Mouse (Mus musculus) forebrain, embryonic 14.5 days (tissue): ENCODE measurements around the gene Car15. TPM values are rescaled to one million over a fixed set of nuclear protein-coding genes. Genes with fewer than 3 reads are reported as not detected.

ENCODE experiments used
- ATAC-seq: fragments of 200-750 bp; cut with Nextera tagmentation; 2 replicates; pipeline ENCODE4 v1.8.0; 2017; ENCODE audit warnings: mild to moderate bottlenecking, moderate library complexity
- DNase-seq: peaks from one replicate; pipeline ENCODE4 v3.0.0-alpha.2; 2015; ENCODE audit warnings: low spot score
- H3K27ac ChIP-seq: fragments of 300-500 bp; sonication (generic); 2 replicates; pipeline ENCODE4 v1.5.1; 2014; ENCODE audit warnings: low read depth, mild to moderate bottlenecking, control low read depth, low read length, moderate library complexity
- H3K27me3 ChIP-seq: fragments of 300-500 bp; sonication (generic); replicated peaks from 2 replicates; pipeline ENCODE4 v1.6.1; 2014; ENCODE audit warnings: low read length, control low read depth, mixed read lengths; ENCODE audit not compliant: control insufficient read depth, insufficient read depth
- H3K36me3 ChIP-seq: fragments of 300-500 bp; sonication (generic); 2 replicates; pipeline ENCODE4 v1.6.1; 2014; ENCODE audit warnings: low read length, control low read depth; ENCODE audit not compliant: control insufficient read depth, insufficient read depth
- H3K4me1 ChIP-seq: fragments of 300-500 bp; sonication (generic); 2 replicates; pipeline ENCODE4 v1.6.1; 2014; ENCODE audit warnings: antibody characterized with exemption, low read length, control low read depth; ENCODE audit not compliant: control insufficient read depth, insufficient read depth
- H3K4me2 ChIP-seq: fragments of 300-500 bp; sonication (generic); 2 replicates; pipeline ENCODE4 v1.6.1; 2014; ENCODE audit warnings: mild to moderate bottlenecking, control low read depth, low read length
- H3K4me3 ChIP-seq: fragments of 300-500 bp; sonication (generic); 2 replicates; pipeline ENCODE4 v1.5.1; 2014; ENCODE audit warnings: low read depth, low read length, control low read depth
- H3K9ac ChIP-seq: fragments of 300-500 bp; sonication (generic); 2 replicates; pipeline ENCODE4 v1.6.1; 2014; ENCODE audit warnings: mild to moderate bottlenecking, low read length, control low read depth, moderate library complexity
- H3K9me3 ChIP-seq: fragments of 300-500 bp; sonication (generic); replicated peaks from 2 replicates; pipeline ENCODE4 v1.6.1; 2016; ENCODE audit warnings: low read length, control low read depth, mixed read lengths; ENCODE audit not compliant: control insufficient read depth
- WGBS: fragments of 180-500 bp; shearing (Covaris S2); extraction: QIAGEN DNeasy Blood & Tissue Kit; methylation state at CpG from one replicate; pipeline ENCODE4 v1.1.7; 2014; 5-methylcytosine and 5-hydroxymethylcytosine counted together
- polyA plus RNA-seq: library from polyadenylated mRNA; unstranded; fragments of >200 nt; fragmentation: Nextera tagmentation; extraction: Ambion mirVana; gene quantifications from 2 replicates; pipeline ENCODE4 v1.2.1, GENCODE M21; 2014

The Car15 gene
- polyA plus RNA-seq, 1 experiment from 2014 or later = 5.0 TPM

DNA sequence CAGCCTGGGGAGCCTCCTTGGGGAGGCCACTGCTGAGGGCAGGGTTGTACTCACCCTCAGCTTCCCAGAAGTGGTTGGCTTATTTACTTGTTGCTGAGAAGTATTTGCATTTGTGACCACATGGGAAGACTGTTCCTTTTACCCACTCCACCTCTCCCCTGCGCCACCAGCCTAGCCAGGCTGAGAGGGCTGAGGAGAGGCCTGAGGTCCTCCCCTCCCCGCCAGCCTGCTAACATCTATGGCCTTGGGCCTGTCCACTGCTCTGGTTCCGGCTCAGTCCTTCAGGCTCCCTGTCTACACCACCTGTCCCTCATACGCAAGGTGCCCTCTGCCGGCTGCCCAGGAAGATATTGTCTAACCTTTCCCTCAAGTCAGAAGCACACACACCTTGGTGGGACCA is 42.5 kb downstream of the Car15 start:
- ATAC-seq = no peak
- peaks cover 55% of the 10 kb centered on the region for H3K27me3 ChIP-seq
- peaks cover 10% of the 10 kb centered on the region for H3K4me1 ChIP-seq
- WGBS = 59% methylated on average over 5 of the region's 5 CpGs
- no peak overlapping the region for H3K4me2 ChIP-seq
- peaks cover 20% of the 10 kb centered on the region for H3K36me3 ChIP-seq
- DNase-seq = no peak
- H3K4me3 ChIP-seq = no peak overlapping the region
- no peaks in the 10 kb centered on the region for H3K9me3 ChIP-seq
- no peak overlapping the region for H3K9ac ChIP-seq
- H3K27ac ChIP-seq = no peak overlapping the region

- H3K9me3 ChIP-seq = no peaks in the 10 kb centered on the region
- H3K27me3 ChIP-seq = peaks cover 41% of the 10 kb centered on the region
- peaks cover 32% of the 10 kb centered on the region for H3K36me3 ChIP-seq
- H3K4me3 ChIP-seq = no peak overlapping the region
- no peak for ATAC-seq
- H3K27ac ChIP-seq = no peak overlapping the region
- no peak overlapping the region for H3K4me2 ChIP-seq
- peaks cover 10% of the 10 kb centered on the region for H3K4me1 ChIP-seq
- 84% methylated on average over 4 of the region's 4 CpGs for WGBS
- no peak overlapping the region for H3K9ac ChIP-seq
- DNase-seq = no peak
These were observed 44.1 kb downstream of the Car15 start for GRCm38 (mm10) chr16:17794047-17794446.

DNA sequence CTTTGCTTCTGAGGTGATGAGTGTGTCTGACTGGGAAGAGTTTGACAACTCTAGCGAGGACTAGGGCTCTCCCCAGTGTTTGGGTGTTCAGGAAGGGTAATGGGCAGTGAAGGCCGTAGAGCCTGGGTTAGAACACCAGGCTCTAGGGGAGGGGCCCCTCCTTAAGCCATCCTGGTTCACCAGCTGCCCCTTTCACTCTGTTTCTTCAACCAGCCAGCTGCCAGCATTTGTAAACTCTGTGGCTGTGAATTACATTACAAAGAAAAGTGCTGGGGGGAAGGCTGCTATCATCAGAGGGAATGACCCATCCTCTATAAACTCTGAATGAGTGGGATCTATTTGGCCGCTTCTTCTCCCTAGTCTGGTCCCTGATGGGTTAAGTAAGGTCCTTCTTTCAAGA is 45.4 kb downstream of the Car15 start:
- peaks cover 38% of the 10 kb centered on the region for H3K36me3 ChIP-seq
- 62% methylated on average over 3 of the region's 3 CpGs for WGBS

GRCm38 (mm10) chr16:17785337-17785736 is 52.8 kb downstream of the Car15 start:
- peaks cover 60% of the 10 kb centered on the region for H3K36me3 ChIP-seq
- H3K27me3 ChIP-seq = no peaks in the 10 kb centered on the region
- ATAC-seq (no peak), DNase-seq (no peak)
- WGBS = 64% methylated on average over 3 of the region's 3 CpGs
- no peak overlapping the region for H3K4me3 ChIP-seq
- no peak overlapping the region for H3K4me2 ChIP-seq
- no peaks in the 10 kb centered on the region for H3K9me3 ChIP-seq
- no peak overlapping the region for H3K9ac ChIP-seq
- H3K27ac ChIP-seq = no peak overlapping the region
- no peaks in the 10 kb centered on the region for H3K4me1 ChIP-seq

More for the DNA sequence above, 45.4 kb downstream of the Car15 start:
- no peak overlapping the region for H3K27ac ChIP-seq
- ATAC-seq (no peak), DNase-seq (no peak)
- no peak overlapping the region for H3K4me3 ChIP-seq
- H3K9ac ChIP-seq = no peak overlapping the region
- no peaks in the 10 kb centered on the region for H3K9me3 ChIP-seq
- no peak overlapping the region for H3K4me2 ChIP-seq
- H3K27me3 ChIP-seq = peaks cover 28% of the 10 kb centered on the region
- H3K4me1 ChIP-seq = peaks cover 2% of the 10 kb centered on the region; the same call in 1 of the 2 replicates

Other genes with a start within 250 kb of the Car15 start
- gene Smpd4, start 219.0 kb downstream of the Car15 start, polyA plus RNA-seq = 34.3 and 35.7 TPM in 2 replicates
- 4.8 and 5.7 TPM in 2 replicates for gene Ccdc74a, start 191.9 kb downstream of the Car15 start, polyA plus RNA-seq
- 23.4 and 31.8 TPM in 2 replicates for gene Med15, start 105.5 kb downstream of the Car15 start, polyA plus RNA-seq
- 68.2 and 71.9 TPM in 2 replicates for gene Klhl22, start 78.7 kb downstream of the Car15 start, polyA plus RNA-seq
- 0.89 and 1.1 TPM in 2 replicates for gene Scarf2, start 41.1 kb downstream of the Car15 start, polyA plus RNA-seq
- gene B830017H08Rik, start 5.2 kb downstream of the Car15 start, polyA plus RNA-seq = 1.0 and 1.5 TPM in 2 replicates
- 0.26 and 0.38 TPM in 2 replicates for gene Gm20518, start 53.3 kb upstream of the Car15 start, polyA plus RNA-seq
- 0.06 TPM in 1 of 2 replicates, not detected in the other for gene Tssk1, start 55.9 kb upstream of the Car15 start, polyA plus RNA-seq
- 75.3 and 93.1 TPM in 2 replicates for gene Dgcr2, start 60.2 kb upstream of the Car15 start, polyA plus RNA-seq
- 0.13 and 0.41 TPM in 2 replicates for gene Tssk2, start 60.3 kb upstream of the Car15 start, polyA plus RNA-seq
- gene Ess2, start 73.0 kb upstream of the Car15 start, polyA plus RNA-seq = 43.5 and 46.1 TPM in 2 replicates
- gene Gsc2, start 76.7 kb upstream of the Car15 start, polyA plus RNA-seq = not detected in 2 replicates
- 113 and 124 TPM in 2 replicates for gene Slc25a1, start 89.9 kb upstream of the Car15 start, polyA plus RNA-seq
- 0.32 TPM in 1 of 2 replicates, not detected in the other for gene Vpreb2, start 142.1 kb upstream of the Car15 start, polyA plus RNA-seq
- gene Dgcr6, start 214.5 kb upstream of the Car15 start, polyA plus RNA-seq = 164 and 179 TPM in 2 replicates